Mouse (Mus musculus): Measurements from ENCODE around the gene Acp5. TPM values are rescaled to one million over a fixed set of nuclear protein-coding genes. Genes with fewer than 3 reads are reported as not detected.
"Not testable (repeated sequence)": the region's sequence is repeated elsewhere in the genome, so short reads cannot be mapped to it uniquely, and the experiment has no call there.

Gene Acp5
- total RNA-seq (2022), result 1 to 10 TPM in 2 of 4 experiments, under 1 TPM in 2; 0.17 to 2.9 (median 1.4) TPM

- no peak for DNase-seq (ENCODE audit: low spot score in 2 of 2)
Observed at GRCm38 (mm10) chr9:22135644-22136390, at the start of gene Acp5. Gene Acp5, minus strand, starts transcription at chr9:22135711.

DNA sequence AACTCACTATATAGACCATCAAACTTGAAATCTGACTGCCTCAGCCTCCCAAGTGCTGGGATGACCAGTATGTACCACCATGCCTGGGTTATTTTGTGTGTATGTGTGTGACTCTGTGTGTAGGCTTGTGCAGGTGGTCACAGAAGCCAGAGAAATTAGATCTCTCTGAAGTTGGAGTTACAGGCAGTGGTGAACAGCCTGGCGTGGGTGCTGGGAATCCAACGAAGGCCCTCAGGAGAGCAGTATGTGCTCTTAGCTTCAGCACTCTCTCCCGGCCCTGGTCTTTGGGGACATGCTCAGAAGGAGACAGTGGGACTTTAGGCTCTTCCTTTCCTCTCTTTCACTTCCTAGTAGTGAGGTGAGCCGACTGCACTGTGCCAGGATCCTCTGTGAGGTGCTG is 36.8 kb upstream of the Acp5 start:
- DNase-seq (ENCODE audit: low spot score in 2 of 2), result no peak

GRCm38 (mm10) chr9:22169327-22169726 is 33.8 kb upstream of the Acp5 start:
- no peak for DNase-seq (ENCODE audit: low spot score in 2 of 2)

GRCm38 (mm10) chr9:22167751-22168150 is 32.2 kb upstream of the Acp5 start:
- DNase-seq (ENCODE audit: low spot score in 2 of 2), result no peak

DNA sequence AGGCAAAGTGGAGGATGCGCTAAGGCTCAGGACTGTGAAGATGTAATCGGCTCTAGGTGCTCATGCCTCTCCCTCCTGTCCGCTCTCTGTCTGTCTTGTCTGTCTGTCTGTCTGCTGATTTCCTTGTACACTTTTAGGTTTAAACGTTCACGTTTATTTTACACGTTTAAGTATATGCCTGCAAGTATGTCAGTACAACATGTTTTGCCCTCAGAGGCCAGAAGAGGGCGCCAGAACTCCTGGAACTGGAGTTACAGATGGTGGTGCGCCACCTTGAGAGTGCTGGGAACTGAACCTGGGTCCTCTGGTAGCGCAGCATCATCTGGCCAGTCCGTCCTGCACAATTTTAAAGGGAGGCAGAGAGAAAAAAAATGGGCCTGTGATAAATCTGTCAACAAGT is 31.2 kb upstream of the Acp5 start:
- DNase-seq (ENCODE audit: low spot score in 2 of 2), result no peak

DNA sequence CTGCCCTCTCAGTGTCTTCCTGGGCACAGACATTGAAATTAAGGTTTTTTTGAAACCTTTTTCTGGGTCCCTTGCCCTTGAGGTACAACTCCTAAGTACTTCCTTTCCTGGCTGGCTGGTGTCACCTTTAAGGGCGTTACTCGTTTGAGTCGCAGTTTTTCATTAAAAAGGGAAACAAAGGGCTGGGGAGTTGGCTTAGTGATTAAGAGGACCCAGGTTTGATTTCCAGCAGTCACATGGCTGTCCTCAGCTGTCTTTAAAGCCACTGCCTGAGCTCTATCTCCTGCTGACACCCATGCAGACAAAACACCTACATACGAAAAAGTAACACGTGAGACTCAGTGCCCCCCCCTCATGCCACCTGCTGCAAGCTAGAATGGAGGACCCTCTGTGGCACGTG is 30.5 kb upstream of the Acp5 start:
- no peak for DNase-seq (ENCODE audit: low spot score in 2 of 2)

- DNase-seq (ENCODE audit: low spot score in 2 of 2), result no peak
Observed at GRCm38 (mm10) chr9:22164711-22165668, 29.5 kb upstream of the Acp5 start.

- DNase-seq (ENCODE audit: low spot score in 2 of 2), result no peak
Observed at GRCm38 (mm10) chr9:22162912-22163311, 27.4 kb upstream of the Acp5 start.

GRCm38 (mm10) chr9:22162305-22162704 is 26.8 kb upstream of the Acp5 start:
- DNase-seq (ENCODE audit: low spot score in 2 of 2), result no peak

GRCm38 (mm10) chr9:22161299-22161698 is 25.8 kb upstream of the Acp5 start:
- no peak for DNase-seq (ENCODE audit: low spot score in 2 of 2)

DNA sequence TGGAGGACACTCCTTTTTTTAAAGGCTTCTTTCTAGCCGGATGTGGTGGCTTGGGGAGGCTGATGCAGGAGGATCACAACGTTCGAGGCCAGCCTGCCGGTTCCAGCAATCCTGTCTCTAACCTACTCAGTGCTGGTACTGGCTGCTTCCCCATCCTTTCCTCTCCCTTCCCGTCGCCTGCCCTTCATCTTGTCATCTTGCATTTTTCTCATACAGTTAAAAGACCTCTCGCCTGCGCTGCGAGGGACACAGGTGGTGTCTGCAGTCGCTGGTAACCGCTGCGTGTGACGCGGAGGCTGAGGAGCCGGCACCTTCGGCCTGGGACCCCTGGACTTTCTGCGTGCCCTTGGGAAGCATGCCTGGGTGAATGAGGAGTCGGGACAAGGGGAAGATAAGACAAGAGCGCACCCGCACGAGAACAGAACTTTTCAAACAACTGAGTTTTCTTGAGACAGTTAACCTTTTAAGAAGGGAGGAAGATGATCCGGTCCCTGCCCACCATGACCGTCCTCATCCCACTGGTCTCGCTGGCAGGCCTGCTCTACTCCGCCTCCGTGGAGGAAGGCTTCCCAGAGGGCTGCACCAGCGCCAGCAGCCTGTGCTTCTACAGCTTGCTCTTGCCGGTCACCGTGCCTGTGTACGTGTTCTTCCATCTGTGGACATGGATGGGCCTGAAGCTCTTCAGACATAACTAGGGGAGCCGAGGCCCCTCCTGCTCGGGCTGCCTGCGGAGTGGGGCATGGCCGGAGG is 22.2 kb upstream of the Acp5 start:
- DNase-seq (ENCODE audit: low spot score in 2 of 2), result no peak

GRCm38 (mm10) chr9:22156497-22157245 is 21.2 kb upstream of the Acp5 start, which contains the start of gene Pigyl:
Gene Pigyl, plus strand, starts transcription at chr9:22156846.
- DNase-seq (ENCODE audit: low spot score in 2 of 2), result peak; percentile 97 to 99

DNA sequence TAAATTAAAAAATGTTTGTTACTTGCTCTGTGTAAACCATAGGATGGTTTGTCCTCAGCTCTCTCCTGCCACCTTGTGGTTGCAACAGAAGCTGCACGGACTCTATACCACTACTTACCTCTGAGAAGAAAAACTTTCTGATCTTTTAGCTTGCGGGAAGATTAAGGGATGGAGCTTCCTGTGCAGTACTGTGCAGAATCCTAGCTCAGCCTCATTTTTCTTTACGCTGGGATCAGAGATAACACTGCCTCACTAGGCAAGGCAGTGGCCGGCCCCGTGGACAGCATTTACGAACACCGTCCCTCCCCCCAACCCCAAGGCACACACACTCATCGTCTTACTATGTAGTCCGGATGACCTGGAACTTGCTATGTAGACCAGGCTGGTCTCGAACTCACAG is 20.1 kb upstream of the Acp5 start:
- no peak for DNase-seq (ENCODE audit: low spot score in 2 of 2)

- DNase-seq (ENCODE audit: low spot score in 2 of 2), result no peak
Observed at GRCm38 (mm10) chr9:22153810-22154209, 18.3 kb upstream of the Acp5 start.

DNA sequence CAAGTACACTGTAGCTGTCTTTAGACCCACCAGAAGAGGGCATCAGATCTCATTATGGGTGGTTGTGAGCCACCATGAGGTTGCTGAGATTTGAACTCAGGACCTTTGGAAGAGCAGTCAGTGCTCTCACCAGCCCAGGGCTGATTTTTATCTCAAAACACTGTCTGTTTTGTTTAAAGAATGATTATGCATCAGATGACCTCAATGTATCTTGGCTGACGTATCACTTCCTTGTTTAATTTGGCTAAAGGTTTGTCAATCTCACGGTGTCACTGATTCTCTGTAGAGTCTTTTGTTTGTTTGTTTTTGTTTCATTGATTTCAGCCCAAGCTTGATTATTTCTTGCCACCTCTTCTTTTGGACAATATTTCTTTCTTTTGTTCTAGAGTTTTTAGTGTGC is 15.4 kb upstream of the Acp5 start:
- DNase-seq (ENCODE audit: low spot score in 2 of 2), result no peak

DNA sequence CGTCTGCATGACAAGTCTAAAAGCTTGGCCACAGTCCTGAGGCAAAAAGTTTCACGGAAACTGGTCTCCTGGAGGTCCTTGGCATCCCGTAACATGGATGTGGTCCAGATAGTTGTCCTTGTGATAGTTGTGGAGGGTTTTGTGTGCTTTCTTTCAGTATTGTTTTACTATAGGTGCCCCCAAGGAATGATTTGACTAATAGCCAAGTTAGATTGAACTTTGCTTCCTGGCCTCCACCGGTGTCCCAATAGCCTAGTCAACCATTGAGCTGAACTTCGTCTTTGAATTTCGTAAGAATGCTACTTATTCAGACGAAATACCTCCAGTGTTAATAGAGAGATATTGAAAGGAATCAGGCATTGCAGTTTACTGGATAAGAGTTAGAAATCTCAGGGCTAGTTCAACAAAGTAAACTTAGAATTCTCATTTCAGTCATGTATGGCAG is 14.8 kb upstream of the Acp5 start:
- not testable (repeated sequence) for DNase-seq (ENCODE audit: low spot score in 2 of 2)

DNA sequence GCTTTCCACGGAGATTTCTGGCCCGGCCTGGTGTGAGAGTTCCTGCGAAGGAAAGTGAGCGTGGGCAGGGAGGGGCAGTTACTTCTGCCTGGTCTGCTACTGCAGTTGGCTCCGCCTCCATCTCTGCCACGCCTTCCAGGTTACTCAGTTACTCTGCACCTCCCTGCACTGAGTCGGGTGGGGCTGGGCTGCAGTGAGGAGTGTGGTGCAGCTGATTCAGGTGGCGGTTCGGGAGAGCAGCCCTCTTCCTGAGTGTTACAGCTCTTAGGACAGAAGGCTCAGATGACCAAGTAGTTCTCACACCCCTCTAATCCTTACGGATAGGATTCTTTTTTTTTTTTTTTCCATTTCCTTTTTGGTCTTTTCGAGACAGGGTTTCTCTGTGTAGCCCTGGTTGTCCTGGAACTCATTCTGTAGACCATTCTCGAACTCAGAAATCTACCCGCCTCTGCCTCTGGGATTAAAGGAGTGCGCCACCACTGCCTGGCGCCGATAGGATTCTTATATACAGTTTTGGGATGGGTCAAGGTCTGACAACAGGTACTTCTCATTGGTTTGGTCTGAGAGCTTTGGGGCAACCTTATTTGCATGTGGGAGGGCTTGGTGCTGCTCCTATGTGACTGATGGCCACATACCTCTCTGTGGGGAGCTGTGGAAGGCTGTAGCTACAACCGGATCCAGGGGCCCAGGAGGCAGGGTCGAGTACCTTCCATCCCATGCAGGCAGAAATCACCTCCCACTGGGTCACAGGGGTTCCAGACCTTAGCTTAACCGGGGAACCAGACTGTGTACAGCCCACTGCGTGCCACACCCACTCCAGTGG is 14.1 kb upstream of the Acp5 start:
- no peak for DNase-seq (ENCODE audit: low spot score in 2 of 2)

- no peak for DNase-seq (ENCODE audit: low spot score in 2 of 2)
Observed at GRCm38 (mm10) chr9:22144304-22144965, 8.9 kb upstream of the Acp5 start.
